Mouse (Mus musculus) MN1 (cell line): Measurements from ENCODE around the gene Mettl6.

Experiments used
- DNase-seq: peaks from one replicate; pipeline ENCODE4 v3.0.0-alpha.2; 2016; ENCODE audit warnings: low spot score

Gene Mettl6

GRCm38 (mm10) chr14:31431789-31432330 is 63.0 kb downstream of the Mettl6 start:
- DNase-seq: no peak

DNA sequence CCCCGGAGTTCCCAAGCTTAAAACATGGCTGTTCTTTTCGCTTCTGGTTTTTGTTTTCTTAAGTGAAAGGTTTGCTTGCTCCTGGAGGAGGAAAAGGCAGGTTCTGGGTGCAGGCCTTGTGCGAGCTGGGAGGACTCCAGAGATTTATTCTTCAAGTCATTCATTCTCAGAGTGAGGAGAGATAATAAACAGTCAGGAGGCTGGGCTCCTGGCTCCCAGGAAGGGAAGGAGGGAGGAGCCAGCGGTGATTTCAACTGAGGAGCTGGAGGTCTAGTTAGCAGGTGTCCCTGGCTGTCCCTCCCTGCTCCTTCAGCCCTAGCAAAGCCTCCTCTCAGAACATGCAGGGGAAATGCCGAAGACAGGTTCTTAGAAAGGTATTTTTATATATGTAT is 65.8 kb downstream of the Mettl6 start:
- DNase-seq: peak; percentile 71

DNA sequence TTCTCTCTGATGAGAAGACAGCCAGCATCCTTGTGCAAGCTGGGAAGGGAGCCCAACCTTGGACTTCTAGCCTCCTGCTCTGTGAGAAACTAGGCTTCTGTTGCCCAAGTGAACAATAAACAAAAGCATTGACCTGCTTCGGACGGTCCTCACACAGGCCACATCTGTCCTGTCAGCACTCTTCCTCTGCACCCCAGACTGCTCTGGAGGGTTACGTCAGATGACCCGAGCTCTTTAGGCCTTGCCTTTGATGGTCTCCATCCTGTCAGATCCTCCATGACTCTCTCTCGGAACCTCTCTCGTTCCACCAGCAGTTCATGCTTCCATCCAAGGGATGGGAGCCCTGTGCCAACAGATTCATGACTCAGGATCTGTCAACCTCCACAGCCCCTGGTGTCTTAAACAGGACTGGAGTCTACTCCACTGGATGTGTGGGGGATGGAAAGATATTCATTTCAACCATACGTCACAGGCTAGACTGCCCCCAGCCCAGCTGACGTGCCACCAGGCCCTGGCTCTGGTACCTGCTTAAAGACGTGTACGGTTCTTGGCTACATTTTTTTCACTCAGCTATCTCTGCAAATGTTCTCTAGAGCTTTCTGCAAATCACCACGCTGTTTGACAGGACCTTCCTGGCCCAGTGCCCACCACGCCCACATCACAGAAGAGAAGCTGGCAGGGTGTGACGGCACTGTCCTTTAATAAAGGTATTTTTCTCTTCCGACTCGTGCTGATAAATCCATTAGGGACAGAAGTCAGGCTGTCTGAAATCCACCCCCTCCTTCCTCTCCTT is 66.4 kb downstream of the Mettl6 start:
- DNase-seq: peak; percentile 75
